Mouse (Mus musculus) neural tube, embryonic 11.5 days (tissue): ENCODE measurements around the gene Gm3402. TPM values are rescaled to one million over a fixed set of nuclear protein-coding genes. Genes with fewer than 3 reads are reported as not detected.
"Not testable (repeated sequence)": the region's sequence is repeated elsewhere in the genome, so short reads cannot be mapped to it uniquely, and the experiment has no call there.

Experiments
- ATAC-seq: fragments of 200-750 bp; cut with Nextera tagmentation; 2 replicates; pipeline ENCODE4 v1.8.0; 2017; ENCODE audit warnings: moderate number of reproducible peaks, mild to moderate bottlenecking, moderate TSS enrichment, moderate library complexity; ENCODE audit not compliant: insufficient read depth, low FRiP score, low TSS enrichment
- DNase-seq: peaks from one replicate; pipeline ENCODE4 v3.0.0-alpha.2; 2015; ENCODE audit warnings: low spot score
- H3K27ac ChIP-seq: fragments of 300-500 bp; sonication (generic); 2 replicates; pipeline ENCODE4 v1.5.1; 2014; ENCODE audit warnings: low read depth, mild to moderate bottlenecking, low read length
- H3K27me3 ChIP-seq: fragments of 300-500 bp; sonication (generic); 2 replicates; pipeline ENCODE4 v1.6.1; 2014; ENCODE audit warnings: mild to moderate bottlenecking, low read length, mixed read lengths; ENCODE audit not compliant: control insufficient read depth, insufficient read depth
- H3K36me3 ChIP-seq: fragments of 300-500 bp; sonication (generic); 2 replicates; pipeline ENCODE4 v1.6.1; 2014; ENCODE audit warnings: mild to moderate bottlenecking, low read length, moderate library complexity, mixed read lengths; ENCODE audit not compliant: control insufficient read depth, insufficient read depth
- H3K4me1 ChIP-seq: fragments of 300-500 bp; sonication (generic); 2 replicates; pipeline ENCODE4 v1.6.1; 2014; ENCODE audit warnings: low read length, mixed read lengths; ENCODE audit not compliant: control insufficient read depth, insufficient read depth
- H3K4me2 ChIP-seq: fragments of 300-500 bp; sonication (generic); 2 replicates; pipeline ENCODE4 v1.6.1; 2014; ENCODE audit warnings: low read depth, mild to moderate bottlenecking, moderate library complexity
- H3K4me3 ChIP-seq: fragments of 300-500 bp; sonication (generic); 2 replicates; pipeline ENCODE4 v1.5.1; 2014; ENCODE audit warnings: low read depth, low read length
- H3K9ac ChIP-seq: fragments of 300-500 bp; sonication (generic); 2 replicates; pipeline ENCODE4 v1.6.1; 2014; ENCODE audit warnings: mild to moderate bottlenecking, low read length
- H3K9me3 ChIP-seq: fragments of 300-500 bp; sonication (generic); 2 replicates; pipeline ENCODE4 v1.6.1; 2016; ENCODE audit warnings: low read length; ENCODE audit not compliant: control insufficient read depth
- WGBS: fragments of 180-500 bp; shearing (Covaris S2); extraction: QIAGEN DNeasy Blood & Tissue Kit; methylation state at CpG from one replicate; pipeline ENCODE4 v1.1.7; 2014; 5-methylcytosine and 5-hydroxymethylcytosine counted together
- polyA plus RNA-seq: library from polyadenylated mRNA; unstranded; fragments of >200 nt; fragmentation: Nextera tagmentation; extraction: Ambion mirVana; gene quantifications from 2 replicates; pipeline ENCODE4 v1.2.1, GENCODE M21; 2014

Gene Gm3402
- not detected in 2 replicates for polyA plus RNA-seq

GRCm38 (mm10) chr5:146513823-146514222 lies at the start of gene Gm3402:
TSS of gene Gm3402 (plus strand) at chr5:146514123.
- H3K4me2 ChIP-seq, H3K9ac ChIP-seq, H3K36me3 ChIP-seq, H3K27me3 ChIP-seq, H3K27ac ChIP-seq, H3K9me3 ChIP-seq, H3K4me1 ChIP-seq, H3K4me3 ChIP-seq, ATAC-seq, DNase-seq: not testable (repeated sequence)
- WGBS = no CpG with 5 or more reads among the region's 5 CpGs

GRCm38 (mm10) chr5:146466663-146467062 lies 47.3 kb upstream of the Gm3402 start:
- ATAC-seq (no peak), DNase-seq (no peak)
- no peak overlapping the region for H3K4me2 ChIP-seq
- H3K4me1 ChIP-seq = no peaks in the 10 kb centered on the region
- no peaks in the 10 kb centered on the region for H3K27me3 ChIP-seq
- no peaks in the 10 kb centered on the region; the same call in 1 of the 2 replicates for H3K36me3 ChIP-seq
- no peak overlapping the region for H3K27ac ChIP-seq
- no peak overlapping the region for H3K4me3 ChIP-seq
- no peaks in the 10 kb centered on the region for H3K9me3 ChIP-seq
- 96% methylated on average over 19 of the region's 19 CpGs for WGBS
- H3K9ac ChIP-seq = no peak overlapping the region

GRCm38 (mm10) chr5:146468311-146468710 lies 45.6 kb upstream of the Gm3402 start:
- Histone ChIP-seq H3K9ac (no peak overlapping the region), H3K4me1 (no peaks in the 10 kb centered on the region), H3K4me2 (no peak overlapping the region), H3K27me3 (no peaks in the 10 kb centered on the region), H3K4me3 (no peak overlapping the region), H3K9me3 (no peaks in the 10 kb centered on the region), H3K36me3 (no peaks in the 10 kb centered on the region; the same call in 1 of the 2 replicates), H3K27ac (no peak overlapping the region)
- WGBS = 85% methylated on average over 9 of the region's 9 CpGs
- no peak for ATAC-seq
- no peak for DNase-seq

- DNase-seq (no peak), ATAC-seq (no peak)
- H3K27ac ChIP-seq = no peak overlapping the region
- H3K4me1 ChIP-seq = no peaks in the 10 kb centered on the region
- H3K27me3 ChIP-seq = no peaks in the 10 kb centered on the region
- no peak overlapping the region for H3K4me3 ChIP-seq
- no peaks in the 10 kb centered on the region for H3K9me3 ChIP-seq
- H3K36me3 ChIP-seq = no peaks in the 10 kb centered on the region; the same call in 1 of the 2 replicates
- 92% methylated on average over 9 of the region's 9 CpGs for WGBS
- H3K4me2 ChIP-seq = no peak overlapping the region
- no peak overlapping the region for H3K9ac ChIP-seq
Measured at GRCm38 (mm10) chr5:146470821-146471220, 43.1 kb upstream of the Gm3402 start.

- no peak for ATAC-seq
- DNase-seq = no peak
- Histone ChIP-seq H3K4me3 (no peak overlapping the region), H3K4me1 (no peaks in the 10 kb centered on the region), H3K4me2 (no peak overlapping the region), H3K27me3 (no peaks in the 10 kb centered on the region), H3K36me3 (no peaks in the 10 kb centered on the region; the same call in 1 of the 2 replicates), H3K9ac (no peak overlapping the region), H3K9me3 (no peaks in the 10 kb centered on the region), H3K27ac (no peak overlapping the region)
- WGBS = 91% methylated on average over 5 of the region's 5 CpGs
Measured at GRCm38 (mm10) chr5:146471311-146471710, 42.6 kb upstream of the Gm3402 start.

- ATAC-seq (no peak), DNase-seq (no peak)
- Histone ChIP-seq H3K36me3 (no peaks in the 10 kb centered on the region; the same call in 1 of the 2 replicates), H3K4me3 (no peak overlapping the region), H3K4me2 (no peak overlapping the region), H3K4me1 (no peaks in the 10 kb centered on the region), H3K27ac (no peak overlapping the region), H3K9ac (no peak overlapping the region), H3K9me3 (no peaks in the 10 kb centered on the region), H3K27me3 (no peaks in the 10 kb centered on the region)
- 94% methylated on average over 12 of the region's 12 CpGs for WGBS
Measured at GRCm38 (mm10) chr5:146471821-146472220, 42.1 kb upstream of the Gm3402 start.

- ATAC-seq, H3K4me3 ChIP-seq, H3K36me3 ChIP-seq, H3K27ac ChIP-seq, DNase-seq, H3K4me1 ChIP-seq, H3K9me3 ChIP-seq, H3K27me3 ChIP-seq, H3K9ac ChIP-seq, H3K4me2 ChIP-seq: not testable (repeated sequence)
- WGBS = 11% methylated on average over 4 of the region's 4 CpGs
Measured at GRCm38 (mm10) chr5:146479564-146479963, 34.4 kb upstream of the Gm3402 start.

GRCm38 (mm10) chr5:146481665-146482064 lies 32.3 kb upstream of the Gm3402 start, which contains the start of gene Gm6408:
TSS of gene Gm6408 (plus strand) at chr5:146481965.
- not testable (repeated sequence) for H3K27ac ChIP-seq, H3K4me1 ChIP-seq
- WGBS = 86% methylated on average over 1 of the region's 3 CpGs

GRCm38 (mm10) chr5:146488959-146489358 lies 25.0 kb upstream of the Gm3402 start:
- H3K4me3 ChIP-seq, H3K27ac ChIP-seq, H3K4me2 ChIP-seq, DNase-seq, H3K27me3 ChIP-seq, H3K9me3 ChIP-seq, H3K9ac ChIP-seq, H3K36me3 ChIP-seq, ATAC-seq, H3K4me1 ChIP-seq: not testable (repeated sequence)
- 11% methylated on average over 3 of the region's 4 CpGs for WGBS

More at GRCm38 (mm10) chr5:146481665-146482064, 32.3 kb upstream of the Gm3402 start, which contains the start of gene Gm6408:
- not testable (repeated sequence) for H3K36me3 ChIP-seq, ATAC-seq, H3K4me2 ChIP-seq, H3K4me3 ChIP-seq, H3K27me3 ChIP-seq, DNase-seq, H3K9me3 ChIP-seq, H3K9ac ChIP-seq
